In genomic region chr12:86810725-86811444, GRCm38 (mm10) we compare ENCODE assay signal across 9 mouse cellular contexts.
DNase-seq lines count a peak whose midpoint lies in the region; ATAC-seq and TF ChIP-seq lines count a peak whose summit lies in the region.
"Had no signal": no experiment of that assay in that cellular context is flagged by ENCODE, and none has a peak within 500 bp of the region (broad histone marks: within the 10 kb centered on the region; RNA-seq: fewer than 3 reads in every experiment).

No protein-coding gene starts in this region.

- 37% methylated on average over 11 of the region's 11 CpGs for WGBS in heart, embryonic 10.5 days
- 64% methylated on average over 11 of the region's 11 CpGs for WGBS in forebrain, embryonic 14.5 days
- 50% methylated on average over 11 of the region's 11 CpGs for WGBS in limb, embryonic 10.5 days
- 76% methylated on average over 11 of the region's 11 CpGs for WGBS in midbrain, embryonic 11.5 days

- H3K4me3 ChIP-seq in heart, embryonic 10.5 days: no peak overlapping the region
- H3K4me3 ChIP-seq in ES-E14 (ENCODE audit: insufficient read depth in 1 of 2, low read depth in 1 of 2, low read length in 2 of 2, poor library complexity in 1 of 2, severe bottlenecking in 1 of 2): no peak overlapping the region; a peak in 1 of 4 replicates
- no peak overlapping the region for H3K4me3 ChIP-seq in forebrain, embryonic 14.5 days (ENCODE audit: low read depth, low read length)
- no peak overlapping the region for H3K4me3 ChIP-seq in limb, embryonic 10.5 days
- H3K4me3 ChIP-seq in midbrain, embryonic 11.5 days (ENCODE audit: low read depth, low read length): no peak overlapping the region

- H3K36me3 ChIP-seq in heart, embryonic 10.5 days: no peaks in the 10 kb centered on the region
- no peaks in the 10 kb centered on the region for H3K36me3 ChIP-seq in ES-E14 (ENCODE audit: control insufficient read depth, insufficient read depth, low read length, poor library complexity, severe bottlenecking)
- H3K36me3 ChIP-seq in forebrain, embryonic 14.5 days (ENCODE audit: control insufficient read depth, insufficient read depth, low read length): no peaks in the 10 kb centered on the region
- H3K36me3 ChIP-seq in limb, embryonic 10.5 days: no peaks in the 10 kb centered on the region
- no peaks in the 10 kb centered on the region for H3K36me3 ChIP-seq in midbrain, embryonic 11.5 days (ENCODE audit: control insufficient read depth, insufficient read depth, low read length)

- peak overlapping the region; percentile 86 for H3K27ac ChIP-seq in heart, embryonic 10.5 days
- no peak overlapping the region; the same call in 1 of the 2 replicates for H3K27ac ChIP-seq in ES-E14 (ENCODE audit: insufficient read depth, low read depth, low read length, poor library complexity, severe bottlenecking)
- H3K27ac ChIP-seq in forebrain, embryonic 14.5 days (ENCODE audit: low read depth, low read length): peak overlapping the region; percentile 75
- peak overlapping the region; percentile 85 for H3K27ac ChIP-seq in limb, embryonic 10.5 days
- peak overlapping the region; percentile 35; the same call in 1 of the 2 replicates for H3K27ac ChIP-seq in midbrain, embryonic 11.5 days (ENCODE audit: low read depth, low read length)
- H3K27ac ChIP-seq: liver, embryonic 14.5 days had no signal

- H3K9ac ChIP-seq in ES-E14 (ENCODE audit: insufficient read depth, low read depth, low read length, poor library complexity, severe bottlenecking): peak overlapping the region; percentile 8; the same call in 1 of the 2 replicates
- no peak overlapping the region for H3K9ac ChIP-seq in forebrain, embryonic 14.5 days (ENCODE audit: low read length)
- H3K9ac ChIP-seq in midbrain, embryonic 11.5 days (ENCODE audit: low read length): 0 out of 2 replicates have a peak overlapping the region, but pooled peaks have one; percentile 9
- H3K9ac ChIP-seq: liver, embryonic 14.5 days had no signal

- no peak overlapping the region for H3K4me2 ChIP-seq in forebrain, embryonic 14.5 days (ENCODE audit: low read length)
- no peak overlapping the region for H3K4me2 ChIP-seq in midbrain, embryonic 11.5 days

- in situ Hi-C loops in ES-E14 (cut with MboI; ENCODE audit: low sequenced_read_pairs in 2 of 2, unreplicated experiment in 2 of 2): no loop called here

- H3K27me3 ChIP-seq in heart, embryonic 10.5 days (ENCODE audit: insufficient read depth, poor library complexity, severe bottlenecking): no peaks in the 10 kb centered on the region
- H3K27me3 ChIP-seq in forebrain, embryonic 14.5 days (replicated peaks; ENCODE audit: control insufficient read depth, insufficient read depth, low read length): no peaks in the 10 kb centered on the region
- H3K27me3 ChIP-seq in limb, embryonic 10.5 days (ENCODE audit: low read depth, poor library complexity, severe bottlenecking): no peaks in the 10 kb centered on the region
- H3K27me3 ChIP-seq in midbrain, embryonic 11.5 days (ENCODE audit: control insufficient read depth, insufficient read depth, low read length): no peaks in the 10 kb centered on the region; the same call in 1 of the 2 replicates

- no peaks in the 10 kb centered on the region for H3K9me3 ChIP-seq in heart, embryonic 10.5 days
- no peaks in the 10 kb centered on the region for H3K9me3 ChIP-seq in ES-E14 (ENCODE audit: control insufficient read depth, insufficient read depth, low read depth, low read length)
- no peaks in the 10 kb centered on the region for H3K9me3 ChIP-seq in forebrain, embryonic 14.5 days (replicated peaks; ENCODE audit: control insufficient read depth, low read length)
- no peaks in the 10 kb centered on the region for H3K9me3 ChIP-seq in limb, embryonic 10.5 days (replicated peaks)
- H3K9me3 ChIP-seq in midbrain, embryonic 11.5 days (ENCODE audit: control insufficient read depth, low read length): no peaks in the 10 kb centered on the region

- H3K4me1 ChIP-seq in heart, embryonic 10.5 days: peaks cover 74% of the 10 kb centered on the region
- H3K4me1 ChIP-seq in ES-E14 (ENCODE audit: control insufficient read depth in 2 of 2, insufficient read depth in 2 of 2, low read length in 2 of 2, poor library complexity in 1 of 2): peaks cover 4 to 54% of the 10 kb centered on the region in 2 experiments; a peak in 3 of 4 replicates
- H3K4me1 ChIP-seq in forebrain, embryonic 14.5 days (ENCODE audit: control insufficient read depth, insufficient read depth, low read length): peaks cover 60% of the 10 kb centered on the region
- peaks cover 81% of the 10 kb centered on the region for H3K4me1 ChIP-seq in limb, embryonic 10.5 days
- H3K4me1 ChIP-seq in midbrain, embryonic 11.5 days (ENCODE audit: control insufficient read depth, insufficient read depth, low read length): peaks cover 54% of the 10 kb centered on the region

- DNase-seq in heart, embryonic 10.5 days (ENCODE audit: low spot score): no peak
- no peak for DNase-seq in heart, postnatal 4 days
- no peak for DNase-seq in ES-E14 (ENCODE audit: low read depth, low spot score)
- no peak for DNase-seq in forebrain, embryonic 14.5 days (ENCODE audit: low spot score)
- DNase-seq in limb, embryonic 10.5 days (ENCODE audit: low spot score): no peak
- no peak for DNase-seq in midbrain, embryonic 11.5 days (ENCODE audit: low spot score, missing footprints)
- peak; percentile 85 for DNase-seq in thymus, postnatal 25 days
- DNase-seq in cerebellum, adult 9-11 months: no peak

- no peak for ATAC-seq in forebrain, embryonic 14.5 days
- no peak for ATAC-seq in midbrain, embryonic 11.5 days (ENCODE audit: low FRiP score)

TF ChIP-seq in ES-E14, 5 proteins besides CTCF, POLR2A, EP300 and RAD21:
- TF ChIP-seq HCFC1 (IDR thresholded peaks at IDR 0.05; ENCODE audit: borderline replicate concordance, insufficient read depth, low read length) (no peak), ZC3H11A (IDR thresholded peaks at IDR 0.05; ENCODE audit: borderline replicate concordance, low read depth, low read length) (no peak), MAFK (IDR thresholded peaks at IDR 0.05; ENCODE audit: insufficient read depth, low read depth, low read length) (no peak), CHD2 (IDR thresholded peaks at IDR 0.05; ENCODE audit: low read depth, low read length) (no peak), ZNF384 (IDR thresholded peaks at IDR 0.05; ENCODE audit: low read depth, low read length) (no peak)
TF ChIP-seq in ES-E14: peak in this region for 0.
